Mouse (Mus musculus) macrophage (primary cell): ENCODE results near the gene Brwd3. TPM values are rescaled to one million over a fixed set of nuclear protein-coding genes. Genes with fewer than 3 reads are reported as not detected.
A peak's percentile ranks its signal among the peaks of the same experiment; 100 is the strongest.

Experiments
- H3K27ac ChIP-seq: fragments of 350-480 bp; formaldehyde crosslinking; 2 replicates; pipeline ENCODE4 v1.9.0; 2021
- H3K36me3 ChIP-seq: fragments of 350-480 bp; formaldehyde crosslinking; 2 replicates; pipeline ENCODE4 v1.9.0; 2021; ENCODE audit errors: inconsistent target
- H3K4me3 ChIP-seq: fragments of 350-480 bp; formaldehyde crosslinking; 2 replicates; pipeline ENCODE4 v1.9.0; 2021; ENCODE audit errors: inconsistent target
- H3K79me2 ChIP-seq: fragments of 350-480 bp; formaldehyde crosslinking; 2 replicates; pipeline ENCODE4 v1.9.0; 2021; ENCODE audit errors: inconsistent target
- WGBS: methylation state at CpG from one replicate; pipeline ENCODE4 v1.1.7; 2026; ENCODE audit warnings: inconsistent platforms; ENCODE audit not compliant: missing documents; 5-methylcytosine and 5-hydroxymethylcytosine counted together
- polyA plus RNA-seq: library from polyadenylated mRNA; stranded (reverse); fragments of 250-400 nt; gene quantifications from 3 replicates; pipeline ENCODE4 v1.2.4, GENCODE M21; 2018; ENCODE audit warnings: inconsistent platforms
- total RNA-seq, 78 experiments: library from RNA; depleted of rRNA; stranded (reverse); fragments of 250-400 nt; gene quantifications; 1 replicate in 9 of 78; 2 replicates in 24 of 78; 3 replicates in 43 of 78; 4 replicates in 2 of 78; pipeline ENCODE4 v1.2.4; 2018; ENCODE audit warnings: inconsistent platforms in 56 of 78

Brwd3 gene
- total RNA-seq (2018; cell fraction: chromatin; rRNA removed): 10 to 100 TPM; 16.5 to 91.4 (median 48.1) TPM
- total RNA-seq (2018; cell fraction: cytosol; rRNA removed): 10 to 100 TPM in 2 of 26 experiments, 1 to 10 TPM in 24; 3.8 to 10.7 (median 7.5) TPM
- 10 to 100 TPM; 12.3 to 67.9 (median 22.7) TPM for total RNA-seq (2018; cell fraction: nucleus; rRNA removed)
- polyA plus RNA-seq: 2.9 to 4.5 TPM (median 4.0 TPM) in 3 replicates

DNA sequence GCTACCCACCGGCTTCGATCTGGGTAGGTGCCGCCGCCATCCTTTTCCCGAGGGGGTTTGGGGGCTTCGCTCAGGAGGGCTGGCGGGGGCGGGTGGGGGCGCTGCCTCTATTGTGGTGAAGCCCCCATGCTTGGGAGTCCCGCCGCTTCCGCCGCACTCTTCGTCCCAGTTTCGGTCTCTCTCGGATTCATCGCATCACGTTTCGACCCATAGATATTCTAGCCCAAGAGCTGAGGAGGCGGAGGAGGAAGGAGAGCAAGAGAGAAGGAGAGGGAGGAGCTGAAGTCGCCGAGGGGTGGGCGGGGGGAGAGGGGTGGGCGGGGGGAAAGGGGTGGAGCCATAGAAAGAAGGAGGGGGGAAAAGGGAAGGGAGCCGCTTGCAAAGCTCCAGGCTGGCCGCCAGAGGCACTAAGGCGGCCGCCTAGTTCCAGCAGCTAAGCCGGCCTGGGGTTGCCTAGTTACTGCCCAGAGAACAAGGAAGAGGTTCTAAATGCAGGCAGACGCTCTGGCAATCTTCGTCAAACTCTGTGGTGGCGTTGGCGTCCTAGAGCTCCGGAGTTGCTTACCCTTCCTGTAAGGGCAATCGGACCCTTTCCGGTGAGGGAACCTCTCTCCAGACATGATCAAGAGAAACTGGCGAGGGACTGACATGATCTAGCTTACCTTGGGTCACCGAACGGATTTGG lies at the start of gene Brwd3:
TSS of gene Brwd3 (minus strand) at position 283 of the 685 bp plus-strand sequence.
- WGBS: 20% methylated on average over 18 of the region's 39 CpGs
- Histone ChIP-seq H3K27ac (peak within 1 kb of the TSS; percentile 69), H3K79me2 (peaks cover 19% of the 10 kb centered on the region; the same call in 1 of the 2 replicates), H3K4me3 (peak within 1 kb of the TSS; percentile 67), H3K36me3 (no peaks in the 10 kb centered on the region)

DNA sequence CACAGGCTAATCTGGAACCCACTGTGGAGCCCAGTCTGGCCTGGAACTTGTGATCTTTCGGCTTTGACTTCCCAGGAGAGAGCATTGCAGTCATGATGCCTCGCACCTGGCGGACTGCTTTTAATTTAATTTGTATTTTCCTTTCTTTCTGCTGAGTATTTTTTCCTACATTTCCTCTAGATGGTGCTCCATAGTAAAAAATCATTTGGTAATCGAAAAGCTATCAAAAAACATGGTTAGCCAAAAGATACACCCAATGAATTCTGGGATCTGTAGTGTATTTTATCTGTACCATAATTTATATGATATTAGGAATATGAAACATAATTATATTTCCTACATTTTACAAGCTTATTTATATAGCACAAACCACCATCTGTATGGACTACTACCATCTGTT lies 28.5 kb upstream of the Brwd3 start:
- no peak overlapping the region for H3K27ac ChIP-seq
- 85% methylated on average over 4 of the region's 4 CpGs for WGBS
- no peaks in the 10 kb centered on the region for H3K79me2 ChIP-seq
- no peaks in the 10 kb centered on the region for H3K36me3 ChIP-seq
- H3K4me3 ChIP-seq: no peak overlapping the region

- 89% methylated on average over 2 of the region's 2 CpGs for WGBS
- Histone ChIP-seq H3K79me2 (no peaks in the 10 kb centered on the region), H3K27ac (no peak overlapping the region), H3K4me3 (no peak overlapping the region), H3K36me3 (no peaks in the 10 kb centered on the region)
These were observed 8.5 kb upstream of the Brwd3 start for GRCm38 (mm10) chrX:108842705-108843104.

GRCm38 (mm10) chrX:108836416-108836815 lies 2.2 kb upstream of the Brwd3 start:
- no peak overlapping the region for H3K4me3 ChIP-seq
- no peak overlapping the region for H3K27ac ChIP-seq
- no peaks in the 10 kb centered on the region for H3K36me3 ChIP-seq
- peaks cover 16% of the 10 kb centered on the region; the same call in 1 of the 2 replicates for H3K79me2 ChIP-seq
- 100% methylated on average over 2 of the region's 2 CpGs for WGBS

DNA sequence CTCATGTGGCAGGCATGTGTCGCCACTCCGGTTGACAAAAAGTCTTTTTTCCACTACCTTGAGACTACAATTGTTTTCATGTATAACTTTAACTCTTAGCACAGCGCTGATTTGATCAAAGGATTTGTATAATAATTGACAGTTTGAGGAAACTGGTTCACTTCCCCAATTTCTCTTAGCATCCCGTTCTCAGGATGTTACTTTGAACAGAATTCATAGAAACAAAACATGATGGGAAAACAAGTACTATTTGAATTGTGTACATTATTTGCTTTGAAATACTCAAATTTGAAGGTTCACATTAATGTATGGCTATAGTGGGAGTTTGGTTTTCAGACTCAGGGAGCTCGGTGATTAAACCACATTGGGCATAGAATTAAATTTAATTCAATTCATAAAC lies 1.1 kb upstream of the Brwd3 start:
- H3K79me2 ChIP-seq: peaks cover 19% of the 10 kb centered on the region; the same call in 1 of the 2 replicates
- WGBS: 30% methylated on average over 5 of the region's 5 CpGs
- no peaks in the 10 kb centered on the region for H3K36me3 ChIP-seq
- H3K27ac ChIP-seq: no peak overlapping the region
- H3K4me3 ChIP-seq: peak overlapping the region; percentile 50

DNA sequence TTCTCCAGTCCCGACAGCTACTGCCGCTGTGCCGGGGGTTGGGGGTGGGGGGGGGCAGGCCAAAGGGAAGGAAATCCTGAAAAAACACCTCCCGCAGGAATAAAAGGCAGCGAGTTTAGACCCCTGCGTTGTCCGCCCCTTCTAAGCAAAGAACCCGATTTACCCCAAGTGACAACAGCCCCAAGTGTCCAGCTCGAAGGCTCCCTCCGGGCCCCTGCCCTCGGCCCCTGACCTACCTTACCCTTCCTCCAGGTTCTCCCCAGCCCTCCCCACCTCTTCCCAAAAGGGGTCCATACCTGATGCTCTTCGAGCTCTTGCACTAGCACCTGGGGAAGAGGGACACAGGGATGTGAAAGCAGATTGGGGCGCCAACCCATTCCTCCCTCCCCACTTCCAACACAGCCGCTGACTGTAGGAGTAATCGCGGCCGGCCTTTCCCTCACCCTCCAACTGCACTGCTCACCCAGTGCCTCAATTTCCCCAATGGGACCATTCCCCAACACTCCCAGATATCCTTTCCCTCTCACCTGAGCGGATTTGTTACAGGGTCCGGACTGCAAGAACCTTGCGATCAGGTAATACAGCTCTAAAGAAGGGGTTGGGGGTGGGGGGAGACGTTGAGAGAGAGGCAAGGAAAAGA lies 671 bp downstream of the Brwd3 start:
- 21% methylated on average over 17 of the region's 21 CpGs for WGBS

GRCm38 (mm10) chrX:108832674-108833189 lies 1.4 kb downstream of the Brwd3 start:
- Histone ChIP-seq H3K27ac (peak overlapping the region; percentile 69), H3K79me2 (peaks cover 19% of the 10 kb centered on the region; the same call in 1 of the 2 replicates), H3K36me3 (no peaks in the 10 kb centered on the region), H3K4me3 (peak overlapping the region; percentile 67)
- WGBS: 18% methylated on average over 13 of the region's 13 CpGs

More for the DNA sequence above, 671 bp downstream of the Brwd3 start:
- no peaks in the 10 kb centered on the region for H3K36me3 ChIP-seq
- H3K79me2 ChIP-seq: peaks cover 19% of the 10 kb centered on the region; the same call in 1 of the 2 replicates
- peak overlapping the region; percentile 69 for H3K27ac ChIP-seq
- H3K4me3 ChIP-seq: peak overlapping the region; percentile 67

GRCm38 (mm10) chrX:108831231-108831630 lies 2.9 kb downstream of the Brwd3 start:
- no peak overlapping the region for H3K4me3 ChIP-seq
- no peak overlapping the region for H3K27ac ChIP-seq
- no peaks in the 10 kb centered on the region for H3K36me3 ChIP-seq
- peaks cover 19% of the 10 kb centered on the region; the same call in 1 of the 2 replicates for H3K79me2 ChIP-seq

DNA sequence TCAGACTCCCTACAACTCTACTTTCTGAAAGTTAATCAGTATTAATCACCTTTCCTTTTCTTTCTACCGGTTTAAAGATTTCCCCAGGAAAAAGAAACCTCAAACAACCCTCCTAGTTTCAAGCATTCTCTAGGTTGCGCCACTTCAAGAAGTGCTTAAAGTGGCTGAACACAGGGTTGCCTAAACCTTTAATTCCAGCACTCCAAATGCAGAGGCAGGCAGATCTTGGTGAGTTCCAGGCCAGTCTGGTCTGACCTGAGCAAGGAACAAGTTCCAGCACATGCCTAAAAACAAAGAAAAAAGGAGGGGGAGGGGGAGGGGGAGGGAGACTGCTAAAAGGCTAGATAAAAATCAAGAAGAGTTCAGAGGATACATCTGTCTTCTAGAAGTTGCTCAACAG lies 6.1 kb downstream of the Brwd3 start:
- Histone ChIP-seq H3K27ac (no peak overlapping the region), H3K79me2 (peaks cover 13% of the 10 kb centered on the region; the same call in 1 of the 2 replicates), H3K36me3 (0 out of 2 replicates have a peak, but pooled peaks cover 5% of the 10 kb centered on the region), H3K4me3 (no peak overlapping the region)
- WGBS: 71% methylated on average over 2 of the region's 2 CpGs

DNA sequence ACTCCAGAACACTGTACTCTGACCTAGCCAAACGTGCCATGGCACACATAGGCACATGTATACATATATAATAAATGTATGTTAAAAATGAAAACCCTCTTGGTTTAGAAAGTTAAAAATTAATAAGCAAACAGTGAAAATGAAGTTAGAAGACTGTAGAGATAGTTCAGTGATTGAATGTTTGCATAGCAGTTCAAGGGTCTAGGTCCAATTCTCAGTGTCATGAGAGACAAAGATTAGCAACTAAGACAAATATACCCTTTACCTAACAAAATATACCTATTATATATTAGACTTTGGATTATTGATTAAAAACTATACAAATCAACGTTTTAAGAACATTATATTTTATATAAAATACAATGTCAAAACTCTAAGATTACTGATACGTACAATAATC lies 36.9 kb downstream of the Brwd3 start:
- WGBS: 76% methylated on average over 3 of the region's 3 CpGs
- H3K79me2 ChIP-seq: no peaks in the 10 kb centered on the region
- H3K4me3 ChIP-seq: no peak overlapping the region
- no peak overlapping the region for H3K27ac ChIP-seq
- H3K36me3 ChIP-seq: no peaks in the 10 kb centered on the region

GRCm38 (mm10) chrX:108783724-108784123 lies 50.4 kb downstream of the Brwd3 start:
- no peak overlapping the region for H3K4me3 ChIP-seq
- H3K27ac ChIP-seq: no peak overlapping the region
- no peaks in the 10 kb centered on the region for H3K36me3 ChIP-seq
- H3K79me2 ChIP-seq: no peaks in the 10 kb centered on the region
- WGBS: 71% methylated on average over 3 of the region's 4 CpGs

- Histone ChIP-seq H3K4me3 (no peak overlapping the region), H3K36me3 (no peaks in the 10 kb centered on the region), H3K27ac (no peak overlapping the region), H3K79me2 (no peaks in the 10 kb centered on the region)
These were observed 102.4 kb downstream of the Brwd3 start for GRCm38 (mm10) chrX:108731755-108732154.

DNA sequence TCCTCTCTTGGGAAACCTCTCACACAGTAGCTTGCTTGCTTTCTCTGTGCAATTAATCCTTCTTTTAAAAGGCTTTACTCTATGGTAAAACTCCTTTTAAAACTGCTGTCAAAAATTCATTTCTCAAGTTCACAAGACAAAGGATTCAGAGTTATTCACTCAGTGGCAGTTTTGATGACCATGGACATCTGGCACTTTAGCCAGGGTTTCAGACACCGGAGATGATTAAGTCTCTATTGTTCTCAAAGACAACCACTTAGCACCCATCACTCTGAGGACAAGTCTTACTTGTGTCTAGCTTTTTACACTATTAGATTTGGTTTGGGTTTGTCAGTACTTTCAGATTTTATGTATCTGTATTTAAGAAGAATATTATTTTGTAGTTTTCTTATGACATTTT lies 104.6 kb downstream of the Brwd3 start:
- H3K27ac ChIP-seq: no peak overlapping the region
- no peaks in the 10 kb centered on the region for H3K36me3 ChIP-seq
- no peak overlapping the region for H3K4me3 ChIP-seq
- WGBS: 73% methylated on average over 1 of the region's 1 CpGs
- no peaks in the 10 kb centered on the region for H3K79me2 ChIP-seq

GRCm38 (mm10) chrX:108729068-108729467 lies 105.1 kb downstream of the Brwd3 start:
- Histone ChIP-seq H3K4me3 (no peak overlapping the region), H3K36me3 (no peaks in the 10 kb centered on the region), H3K27ac (no peak overlapping the region), H3K79me2 (no peaks in the 10 kb centered on the region)
- WGBS: 90% methylated on average over 3 of the region's 3 CpGs

GRCm38 (mm10) chrX:108728334-108728733 lies 105.8 kb downstream of the Brwd3 start:
- Histone ChIP-seq H3K36me3 (no peaks in the 10 kb centered on the region), H3K27ac (no peak overlapping the region), H3K4me3 (no peak overlapping the region), H3K79me2 (no peaks in the 10 kb centered on the region)
- WGBS: 68% methylated on average over 3 of the region's 3 CpGs
